Mouse (Mus musculus) urinary bladder, postnatal 25 days (tissue): ENCODE measurements around the gene Sult2b1.

ENCODE experiments used
- DNase-seq: peaks from one replicate; pipeline ENCODE4 v3.0.0; 2022; ENCODE audit warnings: low spot score

The Sult2b1 gene

GRCm38 (mm10) chr7:45784524-45785372 is at the start of gene Sult2b1:
Gene Sult2b1, minus strand, starts transcription at chr7:45784669.
- no peak for DNase-seq

- DNase-seq, result no peak
Measured at GRCm38 (mm10) chr7:45833924-45834323, 49.5 kb upstream of the Sult2b1 start.

GRCm38 (mm10) chr7:45833148-45833790 is 48.8 kb upstream of the Sult2b1 start:
- DNase-seq, result no peak

GRCm38 (mm10) chr7:45832428-45832827 is 48.0 kb upstream of the Sult2b1 start:
- no peak for DNase-seq

- no peak for DNase-seq
Measured at GRCm38 (mm10) chr7:45831128-45831525, 46.7 kb upstream of the Sult2b1 start.

- peak; percentile 79 for DNase-seq
Measured at GRCm38 (mm10) chr7:45830427-45831127, 46.1 kb upstream of the Sult2b1 start, which contains the start of gene Grwd1. Gene Grwd1, minus strand, starts transcription at chr7:45830944.

GRCm38 (mm10) chr7:45826631-45827030 is 42.2 kb upstream of the Sult2b1 start:
- DNase-seq, result no peak

- DNase-seq, result no peak
Measured at GRCm38 (mm10) chr7:45824598-45824997, 40.1 kb upstream of the Sult2b1 start, which contains the start of gene Kcnj14. Gene Kcnj14, minus strand, starts transcription at chr7:45824782.

- DNase-seq, result no peak
Measured at GRCm38 (mm10) chr7:45820913-45821312, 36.4 kb upstream of the Sult2b1 start.

- DNase-seq, result no peak
Measured at GRCm38 (mm10) chr7:45819843-45820242, 35.4 kb upstream of the Sult2b1 start.

GRCm38 (mm10) chr7:45815984-45816351 is 31.5 kb upstream of the Sult2b1 start:
- no peak for DNase-seq

- no peak for DNase-seq
Measured at GRCm38 (mm10) chr7:45815323-45815983, 31.0 kb upstream of the Sult2b1 start.

- no peak for DNase-seq
Measured at GRCm38 (mm10) chr7:45814841-45815240, 30.4 kb upstream of the Sult2b1 start.

- peak; percentile 98 for DNase-seq
Measured at GRCm38 (mm10) chr7:45813787-45814779, 29.6 kb upstream of the Sult2b1 start, which contains the start of gene Cyth2. Gene Cyth2, minus strand, starts transcription at chr7:45814581.

- DNase-seq, result no peak
Measured at GRCm38 (mm10) chr7:45812921-45813320, 28.5 kb upstream of the Sult2b1 start.

GRCm38 (mm10) chr7:45809276-45810075 is 25.0 kb upstream of the Sult2b1 start:
- DNase-seq, result no peak

- no peak for DNase-seq
Measured at GRCm38 (mm10) chr7:45808471-45808870, 24.0 kb upstream of the Sult2b1 start.

- no peak for DNase-seq
Measured at GRCm38 (mm10) chr7:45805941-45806340, 21.5 kb upstream of the Sult2b1 start.

- no peak for DNase-seq
Measured at GRCm38 (mm10) chr7:45802551-45802950, 18.1 kb upstream of the Sult2b1 start.

GRCm38 (mm10) chr7:45801348-45801747 is 16.9 kb upstream of the Sult2b1 start:
- DNase-seq, result peak; percentile 94
